Mouse (Mus musculus): ENCODE measurements around the gene Hist1h3b.

Gene Hist1h3b

GRCm38 (mm10) chr13:23772561-23773313 is 20.7 kb downstream of the Hist1h3b start:
- DNase-seq (ENCODE audit: low spot score in 2 of 2) = peak in 1 of 2 experiments; percentile 43

GRCm38 (mm10) chr13:23778339-23778738 is 26.3 kb downstream of the Hist1h3b start:
- no peak for DNase-seq (ENCODE audit: low spot score in 2 of 2)

GRCm38 (mm10) chr13:23779025-23779424 is 27.0 kb downstream of the Hist1h3b start:
- DNase-seq (ENCODE audit: low spot score in 2 of 2) = no peak

- peak in 1 of 2 experiments; percentile 33 for DNase-seq (ENCODE audit: low spot score in 2 of 2)
Measured at GRCm38 (mm10) chr13:23792520-23792919, 40.5 kb downstream of the Hist1h3b start.

GRCm38 (mm10) chr13:23799405-23799804 is 47.3 kb downstream of the Hist1h3b start:
- DNase-seq (ENCODE audit: low spot score in 2 of 2) = no peak
